Comparison of ENCODE assay signal across 24 mouse cellular contexts in genomic region chr17:62821219-62821618, GRCm38 (mm10). TPM values are rescaled to one million over a fixed set of nuclear protein-coding genes. Genes with fewer than 3 reads are reported as not detected.
DNase-seq lines count a peak whose midpoint lies in the region; ATAC-seq and TF ChIP-seq lines count a peak whose summit lies in the region.
"Had no signal": no experiment of that assay in that cellular context is flagged by ENCODE, and none has a peak within 500 bp of the region (broad histone marks: within the 10 kb centered on the region; RNA-seq: fewer than 3 reads in every experiment).

No protein-coding gene starts in this region.

- DNase-seq in forebrain, embryonic 10.5 days (ENCODE audit: extremely low spot score, low spot score), result no peak
- no peak for DNase-seq in layer of hippocampus, adult 2 months (ENCODE audit: low spot score in 2 of 2)
- no peak for DNase-seq in layer of hippocampus, adult 11-12 months (ENCODE audit: low spot score)
- peak; percentile 49 for DNase-seq in brain, adult 2 months (ENCODE audit: low read depth, low spot score)
- DNase-seq in cerebellum, postnatal 36 days, result no peak
- no peak for DNase-seq in gastrocnemius, adult 18-20 months (ENCODE audit: low spot score)
- DNase-seq: adrenal gland, adult 8-10 months; adrenal gland, postnatal 36 days; B cell, adult 2 months; cerebellum, adult 18-20 months; cerebellum, adult 9-11 months; gastrocnemius, postnatal 36 days; heart, adult 11 months; heart, postnatal 36 days had no signal

- H3K9me3 ChIP-seq in forebrain, embryonic 15.5 days, result no peaks in the 10 kb centered on the region
- no peaks in the 10 kb centered on the region for H3K9me3 ChIP-seq in forebrain, embryonic 10.5 days
- no peaks in the 10 kb centered on the region for H3K9me3 ChIP-seq in midbrain, embryonic 16.5 days (replicated peaks; ENCODE audit: control insufficient read depth, low read length, poor library complexity, severe bottlenecking)
- H3K9me3 ChIP-seq: embryonic facial prominence, embryonic 10.5 days; forebrain, embryonic 12.5 days; heart, embryonic 13.5 days; hindbrain, embryonic 15.5 days had no signal

- H3K27me3 ChIP-seq in forebrain, embryonic 15.5 days, result no peaks in the 10 kb centered on the region
- peaks cover 36% of the 10 kb centered on the region for H3K27me3 ChIP-seq in forebrain, embryonic 10.5 days (ENCODE audit: poor library complexity, severe bottlenecking)
- no peaks in the 10 kb centered on the region for H3K27me3 ChIP-seq in midbrain, embryonic 16.5 days (ENCODE audit: control insufficient read depth, insufficient read depth, low read depth, low read length)
- H3K27me3 ChIP-seq: heart, embryonic 13.5 days; hindbrain, embryonic 15.5 days had no signal

- H3K4me3 ChIP-seq in forebrain, embryonic 15.5 days, result no peak overlapping the region
- H3K4me3 ChIP-seq in forebrain, embryonic 10.5 days, result no peak overlapping the region
- no peak overlapping the region for H3K4me3 ChIP-seq in layer of hippocampus, adult 2 months
- H3K4me3 ChIP-seq in midbrain, embryonic 16.5 days (ENCODE audit: low read depth, low read length), result no peak overlapping the region
- H3K4me3 ChIP-seq: embryonic facial prominence, embryonic 10.5 days; erythroblast, embryonic 14.5 days; forebrain, embryonic 12.5 days; heart, embryonic 13.5 days; hindbrain, embryonic 15.5 days had no signal

- no peak overlapping the region for H3K4me2 ChIP-seq in forebrain, embryonic 15.5 days (replicated peaks)
- H3K4me2 ChIP-seq in midbrain, embryonic 16.5 days (ENCODE audit: low read length), result peak overlapping the region; percentile 28
- H3K4me2 ChIP-seq: forebrain, embryonic 12.5 days; heart, embryonic 13.5 days; hindbrain, embryonic 15.5 days had no signal

- 72% methylated on average over 11 of the region's 11 CpGs for WGBS in forebrain, embryonic 15.5 days
- 91% methylated on average over 11 of the region's 11 CpGs for WGBS in forebrain, embryonic 10.5 days
- 71% methylated on average over 11 of the region's 11 CpGs for WGBS in midbrain, embryonic 16.5 days

- peak; percentile 55; the same call in 1 of the 2 replicates for ATAC-seq in forebrain, embryonic 15.5 days (replicated peaks)
- ATAC-seq in midbrain, embryonic 16.5 days, result no peak
- ATAC-seq: CD4-positive, CD25-positive, alpha-beta regulatory T cell, adult 4 months; inflammation-experienced regulatory T-cells, adult 6 months had no signal

- no peak for TF ChIP-seq CTCF in layer of hippocampus, adult 2 months (conservative IDR thresholded peaks at IDR 0.05)

- peak overlapping the region; percentile 41; the same call in 1 of the 2 replicates for H3K27ac ChIP-seq in forebrain, embryonic 15.5 days (replicated peaks)
- H3K27ac ChIP-seq in forebrain, embryonic 10.5 days, result no peak overlapping the region
- peak overlapping the region; percentile 59 for H3K27ac ChIP-seq in layer of hippocampus, adult 2 months
- peak overlapping the region; percentile 33; the same call in 1 of the 2 replicates for H3K27ac ChIP-seq in midbrain, embryonic 16.5 days (ENCODE audit: low read length)
- H3K27ac ChIP-seq: embryonic facial prominence, embryonic 10.5 days; forebrain, embryonic 12.5 days; heart, embryonic 13.5 days; hindbrain, embryonic 15.5 days had no signal

- H3K36me3 ChIP-seq in forebrain, embryonic 15.5 days, result no peaks in the 10 kb centered on the region
- H3K36me3 ChIP-seq in forebrain, embryonic 10.5 days (replicated peaks), result no peaks in the 10 kb centered on the region
- no peaks in the 10 kb centered on the region for H3K36me3 ChIP-seq in midbrain, embryonic 16.5 days (ENCODE audit: control insufficient read depth, insufficient read depth, low read length)
- H3K36me3 ChIP-seq: embryonic facial prominence, embryonic 10.5 days; forebrain, embryonic 12.5 days; G1E; heart, embryonic 13.5 days; hindbrain, embryonic 15.5 days had no signal

- H3K9ac ChIP-seq in forebrain, embryonic 15.5 days (replicated peaks), result no peak overlapping the region
- no peak overlapping the region for H3K9ac ChIP-seq in midbrain, embryonic 16.5 days (ENCODE audit: low read depth, low read length)
- H3K9ac ChIP-seq: forebrain, embryonic 12.5 days; heart, embryonic 13.5 days; hindbrain, embryonic 15.5 days had no signal

- peaks cover 16% of the 10 kb centered on the region for H3K4me1 ChIP-seq in forebrain, embryonic 15.5 days
- peaks cover 68% of the 10 kb centered on the region for H3K4me1 ChIP-seq in forebrain, embryonic 10.5 days
- H3K4me1 ChIP-seq in midbrain, embryonic 16.5 days (ENCODE audit: control insufficient read depth, insufficient read depth, low read length), result peaks cover 25% of the 10 kb centered on the region

RNA-seq across cellular contexts. Expression of gene Efna5, which starts 59.9 kb away (rescaled TPM):
- polyA plus RNA-seq in forebrain, embryonic 15.5 days (2015; fragmentation: Nextera tagmentation; extraction: Ambion mirVana), result 19.7 and 24.6 TPM in 2 replicates
- polyA plus RNA-seq in forebrain, embryonic 10.5 days (2016; fragmentation: Nextera tagmentation; extraction: Ambion mirVana), result 44.9 and 52.8 TPM in 2 replicates
- total RNA-seq in layer of hippocampus, adult 2 months (2021), result 1 to 10 TPM; 6.7 to 8.5 TPM
- 55.0 and 59.7 TPM in 2 replicates for polyA plus RNA-seq in midbrain, embryonic 16.5 days (2015; fragmentation: Nextera tagmentation; extraction: Ambion mirVana)
- total RNA-seq in gastrocnemius, adult 18-20 months (2021), result under 1 TPM; 0.62 to 0.73 TPM
- polyA plus RNA-seq: erythroblast, embryonic 14.5 days; G1E had no signal
